In genomic region chr7:3366705-3367516, GRCm38 (mm10) we compare ENCODE assay signal across 9 mouse cellular contexts. TPM values are rescaled to one million over a fixed set of nuclear protein-coding genes. Genes with fewer than 3 reads are reported as not detected.
DNase-seq lines count a peak whose midpoint lies in the region; ATAC-seq and TF ChIP-seq lines count a peak whose summit lies in the region.
"Had no signal": no experiment of that assay in that cellular context is flagged by ENCODE, and none has a peak within 500 bp of the region (broad histone marks: within the 10 kb centered on the region; RNA-seq: fewer than 3 reads in every experiment).

No protein-coding gene starts in this region.

- no peaks in the 10 kb centered on the region for H3K4me1 ChIP-seq in lung, embryonic 14.5 days (ENCODE audit: insufficient read depth)
- 0 out of 2 replicates have a peak, but pooled peaks cover 6% of the 10 kb centered on the region for H3K4me1 ChIP-seq in intestine, embryonic 16.5 days (ENCODE audit: control insufficient read depth, insufficient read depth, low read length)
- H3K4me1 ChIP-seq in small intestine, adult 2 months (ENCODE audit: control insufficient read depth, insufficient read depth, insufficient read length, low read length), result no peaks in the 10 kb centered on the region

- H3K4me2 ChIP-seq in lung, embryonic 14.5 days, result peak overlapping the region; percentile 39
- peak overlapping the region; percentile 18; the same call in 1 of the 2 replicates for H3K4me2 ChIP-seq in intestine, embryonic 16.5 days (ENCODE audit: low read depth, low read length)

- peak; percentile 36 for DNase-seq in embryo, embryonic 10 days (ENCODE audit: low spot score)
- no peak for DNase-seq in embryo, embryonic 9.5 days (ENCODE audit: extremely low spot score)
- DNase-seq in lung, embryonic 14.5 days, result no peak
- no peak for DNase-seq in lung, postnatal 10 days
- DNase-seq in spleen, postnatal 36 days (ENCODE audit: low spot score in 2 of 2), result no peak
- no peak for DNase-seq in spleen, postnatal 14 days (ENCODE audit: low spot score in 2 of 2)
- DNase-seq: gastrocnemius, postnatal 14 days had no signal

- 19% methylated on average over 42 of the region's 42 CpGs for WGBS in lung, embryonic 14.5 days
- WGBS in intestine, embryonic 16.5 days, result 20% methylated on average over 42 of the region's 42 CpGs
- 12% methylated on average over 42 of the region's 42 CpGs for WGBS in small intestine, adult 2 months

- no peak overlapping the region for H3K27ac ChIP-seq in lung, embryonic 14.5 days (ENCODE audit: low read depth)
- H3K27ac ChIP-seq in intestine, embryonic 16.5 days (ENCODE audit: low read length), result no peak overlapping the region
- no peak overlapping the region for H3K27ac ChIP-seq in small intestine, adult 2 months (ENCODE audit: insufficient read depth, low read depth, low read length)

- TF ChIP-seq CTCF in lung, embryonic 14.5 days (IDR thresholded peaks at IDR 0.05; ENCODE audit: low read depth), result no peak
- no peak for TF ChIP-seq CTCF in small intestine, adult 2 months (IDR thresholded peaks at IDR 0.05; ENCODE audit: extremely low read depth, insufficient read length, insufficient replicate concordance, low read depth, low read length)

- peaks cover 13% of the 10 kb centered on the region for H3K27me3 ChIP-seq in lung, embryonic 14.5 days (ENCODE audit: insufficient read depth, low read length)
- H3K27me3 ChIP-seq in intestine, embryonic 16.5 days (replicated peaks; ENCODE audit: control insufficient read depth, insufficient read depth, low read length), result peaks cover 4% of the 10 kb centered on the region
- H3K27me3 ChIP-seq in small intestine, adult 2 months (ENCODE audit: control insufficient read depth, insufficient read depth, low read length), result peaks cover 10% of the 10 kb centered on the region; the same call in 1 of the 2 replicates

- peak; percentile 41 for ATAC-seq in lung, embryonic 14.5 days (ENCODE audit: insufficient read depth)
- ATAC-seq in intestine, embryonic 16.5 days, result no peak

- H3K9me3 ChIP-seq in lung, embryonic 14.5 days (ENCODE audit: low read depth, low read length), result no peaks in the 10 kb centered on the region
- H3K9me3 ChIP-seq in intestine, embryonic 16.5 days (ENCODE audit: control insufficient read depth, low read length), result no peaks in the 10 kb centered on the region

- no peak overlapping the region for H3K9ac ChIP-seq in lung, embryonic 14.5 days
- no peak overlapping the region for H3K9ac ChIP-seq in intestine, embryonic 16.5 days (ENCODE audit: low read depth, low read length)

- H3K4me3 ChIP-seq in lung, embryonic 14.5 days (ENCODE audit: low read depth, low read length), result peak overlapping the region; percentile 9; the same call in 1 of the 2 replicates
- H3K4me3 ChIP-seq in intestine, embryonic 16.5 days (ENCODE audit: low read length), result no peak overlapping the region
- peak overlapping the region; percentile 11 for H3K4me3 ChIP-seq in small intestine, adult 2 months (ENCODE audit: low read depth, low read length)

- no peaks in the 10 kb centered on the region for H3K36me3 ChIP-seq in lung, embryonic 14.5 days (ENCODE audit: insufficient read depth)
- H3K36me3 ChIP-seq in intestine, embryonic 16.5 days (ENCODE audit: control insufficient read depth, insufficient read depth, low read length), result no peaks in the 10 kb centered on the region
- H3K36me3 ChIP-seq in small intestine, adult 2 months (ENCODE audit: control insufficient read depth, insufficient read depth, low read length), result no peaks in the 10 kb centered on the region

- TF ChIP-seq POLR2A in small intestine, adult 2 months (IDR thresholded peaks at IDR 0.05; ENCODE audit: low read depth, low read length), result no peak

RNA-seq across cellular contexts. Expression of gene Cacng8, which starts 23.6 kb away (rescaled TPM):
- polyA plus RNA-seq in lung, embryonic 14.5 days (2014; fragmentation: Nextera tagmentation; extraction: Ambion mirVana), result 2.9 and 4.8 TPM in 2 replicates
- polyA plus RNA-seq in intestine, embryonic 16.5 days (2015; fragmentation: Nextera tagmentation; extraction: Ambion mirVana), result 0.93 and 1.2 TPM in 2 replicates
- 0.60 and 0.77 TPM in 2 replicates for polyA plus RNA-seq in small intestine, adult 2 months (2012; rRNA removed)

RNA-seq across cellular contexts. Expression of gene Cacng7, which starts 34.2 kb away (rescaled TPM):
- 1.2 and 1.5 TPM in 2 replicates for polyA plus RNA-seq in lung, embryonic 14.5 days (2014; fragmentation: Nextera tagmentation; extraction: Ambion mirVana)
- polyA plus RNA-seq in intestine, embryonic 16.5 days (2015; fragmentation: Nextera tagmentation; extraction: Ambion mirVana), result 0.53 and 1.1 TPM in 2 replicates
- 7.5 and 8.8 TPM in 2 replicates for polyA plus RNA-seq in small intestine, adult 2 months (2012; rRNA removed)

RNA-seq across cellular contexts. Expression of gene Cacng6, which starts 57.1 kb away (rescaled TPM):
- polyA plus RNA-seq in lung, embryonic 14.5 days (2014; fragmentation: Nextera tagmentation; extraction: Ambion mirVana), result not detected in 2 replicates
- polyA plus RNA-seq in intestine, embryonic 16.5 days (2015; fragmentation: Nextera tagmentation; extraction: Ambion mirVana), result 0.13 and 0.21 TPM in 2 replicates
- polyA plus RNA-seq in small intestine, adult 2 months (2012; rRNA removed), result 0.04 TPM in 1 of 2 replicates, not detected in the other
